Mouse (Mus musculus): ENCODE data around the gene Atp6v0d1.

Gene Atp6v0d1

DNA sequence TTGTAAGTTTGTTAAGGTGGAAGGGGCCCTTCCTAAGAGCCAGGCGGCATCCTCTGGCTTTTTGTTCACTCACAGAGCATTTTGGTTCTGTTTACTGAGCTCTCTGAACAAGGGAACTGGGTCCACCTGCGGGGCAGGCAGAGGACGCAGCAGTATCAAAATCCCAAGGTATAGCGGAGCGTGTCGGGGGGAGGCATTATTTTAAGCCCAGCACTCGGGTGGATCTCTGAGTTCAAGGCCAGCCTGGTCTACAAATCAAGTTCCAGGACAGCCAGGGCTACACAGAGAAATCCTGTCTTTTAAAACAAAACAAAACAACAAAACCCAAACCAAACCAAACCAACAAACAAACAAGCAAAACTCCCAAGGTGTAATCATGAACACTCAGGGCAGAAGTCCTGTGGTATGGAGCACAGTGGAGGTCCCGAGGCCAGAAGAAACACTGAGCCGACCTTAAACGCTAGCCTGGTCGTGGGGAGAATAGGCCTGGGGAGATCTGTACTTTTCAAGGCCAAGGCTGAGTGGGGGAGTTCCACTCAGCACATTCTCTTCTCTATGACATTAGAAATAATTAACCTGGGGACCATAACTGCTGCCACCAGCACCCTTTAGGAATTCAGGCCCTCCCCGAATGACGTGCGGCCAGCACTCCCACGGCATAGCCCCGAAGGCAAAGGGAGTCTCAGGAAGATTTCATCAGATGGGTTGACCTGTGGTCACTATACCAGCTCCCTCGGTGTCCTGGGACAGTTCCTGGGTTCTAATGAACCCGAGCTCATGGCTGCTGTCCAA, 28.8 kb upstream of the Atp6v0d1 start:
- peaks cover 24% of the 10 kb centered on the region for H3K27me3 ChIP-seq (ENCODE audit: insufficient read depth, low read length)
- H3K4me3 ChIP-seq (replicated peaks; ENCODE audit: low read length) = 0 out of 2 replicates have a peak overlapping the region, but pooled peaks have one; percentile 51
- TF ChIP-seq NANOG (IDR thresholded peaks at IDR 0.05; ENCODE audit: borderline replicate concordance, low read length) = no peak
- no peak for TF ChIP-seq CTCF (conservative IDR thresholded peaks at IDR 0.05; ENCODE audit: low read length)
- no peak for TF ChIP-seq POU5F1 (IDR thresholded peaks at IDR 0.05; ENCODE audit: borderline replicate concordance, low read length)
- no peaks in the 10 kb centered on the region for H3K9me3 ChIP-seq (ENCODE audit: low read length)
- H3K36me3 ChIP-seq (ENCODE audit: insufficient read depth, low read length) = no peaks in the 10 kb centered on the region
- peaks cover 32% of the 10 kb centered on the region for H3K4me1 ChIP-seq (replicated peaks; ENCODE audit: low read depth, low read length)

- H3K27me3 ChIP-seq (ENCODE audit: insufficient read depth, low read length) = peaks cover 24% of the 10 kb centered on the region
- H3K4me3 ChIP-seq (replicated peaks; ENCODE audit: low read length) = peak overlapping the region; percentile 51
- no peaks in the 10 kb centered on the region for H3K36me3 ChIP-seq (ENCODE audit: insufficient read depth, low read length)
- no peak for TF ChIP-seq CTCF (conservative IDR thresholded peaks at IDR 0.05; ENCODE audit: low read length)
- peaks cover 32% of the 10 kb centered on the region for H3K4me1 ChIP-seq (replicated peaks; ENCODE audit: low read depth, low read length)
- no peaks in the 10 kb centered on the region for H3K9me3 ChIP-seq (ENCODE audit: low read length)
Measured at GRCm38 (mm10) chr8:105593859-105594258, 28.0 kb upstream of the Atp6v0d1 start.

- Histone ChIP-seq H3K36me3 (ENCODE audit: insufficient read depth, low read length) (no peaks in the 10 kb centered on the region), H3K4me1 (replicated peaks; ENCODE audit: low read depth, low read length) (peaks cover 30% of the 10 kb centered on the region), H3K4me3 (replicated peaks; ENCODE audit: low read length) (no peak overlapping the region), H3K27me3 (ENCODE audit: insufficient read depth, low read length) (peaks cover 29% of the 10 kb centered on the region), H3K9me3 (ENCODE audit: low read length) (no peaks in the 10 kb centered on the region)
- TF ChIP-seq CTCF (conservative IDR thresholded peaks at IDR 0.05; ENCODE audit: low read length) (no peak), POU5F1 (IDR thresholded peaks at IDR 0.05; ENCODE audit: borderline replicate concordance, low read length) (no peak), NANOG (IDR thresholded peaks at IDR 0.05; ENCODE audit: borderline replicate concordance, low read length) (no peak)
Measured at GRCm38 (mm10) chr8:105592431-105592830, 26.6 kb upstream of the Atp6v0d1 start.

- Histone ChIP-seq H3K27me3 (ENCODE audit: insufficient read depth, low read length) (peaks cover under 1% of the 10 kb centered on the region; the same call in 1 of the 2 replicates), H3K36me3 (ENCODE audit: insufficient read depth, low read length) (no peaks in the 10 kb centered on the region), H3K4me3 (replicated peaks; ENCODE audit: low read length) (no peak overlapping the region), H3K4me1 (replicated peaks; ENCODE audit: low read depth, low read length) (peaks cover 32% of the 10 kb centered on the region), H3K9me3 (ENCODE audit: low read length) (no peaks in the 10 kb centered on the region)
- TF ChIP-seq POU5F1 (IDR thresholded peaks at IDR 0.05; ENCODE audit: borderline replicate concordance, low read length) = no peak
- no peak for TF ChIP-seq NANOG (IDR thresholded peaks at IDR 0.05; ENCODE audit: borderline replicate concordance, low read length)
- no peak for TF ChIP-seq CTCF (conservative IDR thresholded peaks at IDR 0.05; ENCODE audit: low read length)
Measured at GRCm38 (mm10) chr8:105579719-105580118, 13.9 kb upstream of the Atp6v0d1 start.

DNA sequence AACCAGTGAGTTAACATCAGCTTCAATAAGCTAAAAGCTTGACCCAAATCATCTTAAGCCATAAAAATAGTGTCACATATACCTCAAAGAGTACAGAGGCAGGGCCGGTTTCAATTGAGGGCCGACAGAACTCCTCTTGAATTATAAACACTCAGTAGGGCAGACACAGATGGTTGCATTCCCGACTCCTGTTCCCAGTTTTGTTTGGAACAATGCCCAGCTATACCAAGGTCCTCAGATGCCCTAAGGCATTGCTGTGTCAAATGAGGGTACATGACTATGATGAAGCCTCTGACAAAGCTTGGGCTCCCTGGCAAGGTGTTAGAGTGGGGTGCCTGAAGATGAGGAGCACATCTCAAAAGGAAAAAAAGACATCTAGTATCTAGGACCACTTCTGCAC, 9.7 kb upstream of the Atp6v0d1 start:
- Histone ChIP-seq H3K9me3 (ENCODE audit: low read length) (no peaks in the 10 kb centered on the region), H3K27me3 (ENCODE audit: insufficient read depth, low read length) (no peaks in the 10 kb centered on the region), H3K4me3 (replicated peaks; ENCODE audit: low read length) (no peak overlapping the region), H3K36me3 (ENCODE audit: insufficient read depth, low read length) (no peaks in the 10 kb centered on the region), H3K4me1 (replicated peaks; ENCODE audit: low read depth, low read length) (peaks cover 44% of the 10 kb centered on the region)
- TF ChIP-seq NANOG (IDR thresholded peaks at IDR 0.05; ENCODE audit: borderline replicate concordance, low read length) = no peak
- TF ChIP-seq CTCF (conservative IDR thresholded peaks at IDR 0.05; ENCODE audit: low read length) = no peak
- TF ChIP-seq POU5F1 (IDR thresholded peaks at IDR 0.05; ENCODE audit: borderline replicate concordance, low read length) = no peak

- peaks cover 41% of the 10 kb centered on the region for H3K4me1 ChIP-seq (replicated peaks; ENCODE audit: low read depth, low read length)
- no peaks in the 10 kb centered on the region for H3K27me3 ChIP-seq (ENCODE audit: insufficient read depth, low read length)
- no peaks in the 10 kb centered on the region for H3K36me3 ChIP-seq (ENCODE audit: insufficient read depth, low read length)
- H3K4me3 ChIP-seq (replicated peaks; ENCODE audit: low read length) = no peak overlapping the region
- no peak for TF ChIP-seq CTCF (conservative IDR thresholded peaks at IDR 0.05; ENCODE audit: low read length)
- no peak for TF ChIP-seq NANOG (IDR thresholded peaks at IDR 0.05; ENCODE audit: borderline replicate concordance, low read length)
- TF ChIP-seq POU5F1 (IDR thresholded peaks at IDR 0.05; ENCODE audit: borderline replicate concordance, low read length) = no peak
- H3K9me3 ChIP-seq (ENCODE audit: low read length) = no peaks in the 10 kb centered on the region
Measured at GRCm38 (mm10) chr8:105574741-105575140, 8.9 kb upstream of the Atp6v0d1 start.

DNA sequence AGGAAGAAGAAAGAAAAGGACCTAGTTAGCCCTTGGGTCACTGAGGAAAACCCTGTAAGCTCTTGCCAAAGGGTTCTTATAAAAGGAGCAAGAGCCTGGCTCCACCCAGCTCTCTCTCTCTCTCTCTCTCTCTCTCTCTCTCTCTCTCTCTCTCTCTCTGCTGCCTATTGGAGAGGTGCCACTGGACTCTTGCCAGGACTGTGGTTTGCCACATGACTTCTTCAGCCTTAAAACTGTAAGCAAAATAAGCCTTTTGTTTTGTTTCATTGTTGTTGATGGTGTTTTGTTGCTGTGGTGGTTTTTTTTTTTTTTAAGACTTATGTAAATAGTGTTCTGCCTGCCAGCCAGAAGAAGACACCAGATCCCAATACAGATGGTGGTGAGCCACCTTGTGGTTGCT, 7.6 kb upstream of the Atp6v0d1 start:
- no peaks in the 10 kb centered on the region for H3K9me3 ChIP-seq (ENCODE audit: low read length)
- TF ChIP-seq CTCF (conservative IDR thresholded peaks at IDR 0.05; ENCODE audit: low read length) = no peak
- no peak for TF ChIP-seq POU5F1 (IDR thresholded peaks at IDR 0.05; ENCODE audit: borderline replicate concordance, low read length)
- TF ChIP-seq NANOG (IDR thresholded peaks at IDR 0.05; ENCODE audit: borderline replicate concordance, low read length) = no peak
- no peaks in the 10 kb centered on the region for H3K27me3 ChIP-seq (ENCODE audit: insufficient read depth, low read length)
- H3K4me1 ChIP-seq (replicated peaks; ENCODE audit: low read depth, low read length) = peaks cover 39% of the 10 kb centered on the region
- H3K36me3 ChIP-seq (ENCODE audit: insufficient read depth, low read length) = peaks cover 4% of the 10 kb centered on the region; the same call in 1 of the 2 replicates
- no peak overlapping the region for H3K4me3 ChIP-seq (replicated peaks; ENCODE audit: low read length)

DNA sequence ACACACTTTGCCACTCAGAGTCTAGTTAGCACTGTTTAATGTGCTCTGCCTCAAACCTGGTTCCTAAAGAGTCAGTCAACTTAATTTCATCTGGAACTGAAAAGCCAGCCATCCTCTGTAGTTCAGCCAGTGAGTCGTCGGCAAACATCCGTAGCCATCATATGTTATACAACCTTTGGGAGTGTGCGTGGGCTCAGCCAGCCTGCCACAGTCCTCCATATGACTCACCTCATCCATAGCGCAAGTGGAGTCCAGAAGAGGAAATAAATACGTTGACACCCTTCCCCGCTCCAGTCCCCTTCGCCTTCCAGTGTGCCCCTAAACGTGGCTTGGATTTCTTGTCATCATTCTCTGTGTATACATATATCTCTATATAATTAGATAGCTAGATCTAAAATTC, 6.0 kb upstream of the Atp6v0d1 start:
- Histone ChIP-seq H3K9me3 (ENCODE audit: low read length) (no peaks in the 10 kb centered on the region), H3K4me3 (replicated peaks; ENCODE audit: low read length) (no peak overlapping the region), H3K36me3 (ENCODE audit: insufficient read depth, low read length) (peaks cover 4% of the 10 kb centered on the region; the same call in 1 of the 2 replicates), H3K4me1 (replicated peaks; ENCODE audit: low read depth, low read length) (peaks cover 55% of the 10 kb centered on the region), H3K27me3 (ENCODE audit: insufficient read depth, low read length) (peaks cover 7% of the 10 kb centered on the region)
- no peak for TF ChIP-seq POU5F1 (IDR thresholded peaks at IDR 0.05; ENCODE audit: borderline replicate concordance, low read length)
- TF ChIP-seq CTCF (conservative IDR thresholded peaks at IDR 0.05; ENCODE audit: low read length) = no peak
- no peak for TF ChIP-seq NANOG (IDR thresholded peaks at IDR 0.05; ENCODE audit: borderline replicate concordance, low read length)
